7 mouse cellular contexts compared by ENCODE assay signal in the genomic region with DNA sequence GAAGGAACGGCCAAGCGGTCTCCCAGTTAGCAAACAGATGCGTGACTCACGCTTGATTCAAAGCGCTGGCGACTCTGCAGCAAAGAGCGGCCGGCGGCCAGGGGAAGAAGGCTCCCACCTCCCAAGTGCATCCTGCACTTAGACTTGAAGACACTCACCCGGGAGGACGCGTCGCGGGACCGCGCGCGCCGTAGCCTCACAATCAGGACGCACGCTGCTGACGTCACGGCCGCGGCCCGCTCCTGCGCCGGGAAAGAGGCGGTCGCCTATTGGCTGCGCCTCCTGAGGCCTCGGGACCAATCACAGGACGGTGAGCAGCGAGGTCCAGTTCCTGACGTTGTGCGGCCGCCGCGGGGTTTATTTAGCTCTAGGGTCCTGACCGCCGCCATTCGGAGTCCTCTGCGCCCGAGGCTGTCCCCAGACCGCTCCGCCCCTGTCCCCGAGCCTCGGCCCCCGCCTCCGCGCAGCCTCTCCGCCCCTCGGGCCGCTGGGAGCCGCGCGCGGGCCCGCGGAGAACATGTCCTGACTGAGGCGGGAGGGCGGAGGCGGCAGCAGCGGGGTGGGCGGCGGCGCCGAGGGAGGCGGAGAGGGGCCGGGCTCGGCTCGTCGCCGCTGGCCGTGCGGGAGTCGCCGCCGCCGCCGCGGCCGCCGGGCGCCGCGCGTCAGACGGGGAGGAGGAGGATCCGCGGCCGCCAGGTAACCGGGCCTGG. TPM values are rescaled to one million over a fixed set of nuclear protein-coding genes. Genes with fewer than 3 reads are reported as not detected.
DNase-seq lines count a peak whose midpoint lies in the region; ATAC-seq lines count a peak whose summit lies in the region.

A gene (plus strand): TSS at position 293 of the 710 bp plus-strand sequence.

- no peaks in the 10 kb centered on the region for H3K27me3 ChIP-seq in embryonic facial prominence, embryonic 11.5 days (ENCODE audit: control insufficient read depth, insufficient read depth, low read length)
- no peaks in the 10 kb centered on the region for H3K27me3 ChIP-seq in limb, embryonic 10.5 days (ENCODE audit: low read depth, poor library complexity, severe bottlenecking)
- H3K27me3 ChIP-seq in midbrain, embryonic 13.5 days = no peaks in the 10 kb centered on the region

- peak; percentile 100 for ATAC-seq in embryonic facial prominence, embryonic 11.5 days (replicated peaks; ENCODE audit: insufficient number of reproducible peaks, low FRiP score, low TSS enrichment, low read depth)
- ATAC-seq in granulocyte monocyte progenitor cell, adult 5-6 weeks (replicated peaks; ENCODE audit: poor library complexity, severe bottlenecking) = peak; percentile 86
- peak; percentile 100 for ATAC-seq in midbrain, embryonic 13.5 days

- peak within 1 kb of the TSS; percentile 99 for H3K4me3 ChIP-seq in embryonic facial prominence, embryonic 11.5 days (ENCODE audit: low read depth, low read length)
- peak within 1 kb of the TSS; percentile 98 for H3K4me3 ChIP-seq in limb, embryonic 10.5 days
- H3K4me3 ChIP-seq in midbrain, embryonic 13.5 days (replicated peaks) = peak within 1 kb of the TSS; percentile 94

- no peaks in the 10 kb centered on the region for H3K9me3 ChIP-seq in embryonic facial prominence, embryonic 11.5 days (replicated peaks; ENCODE audit: control insufficient read depth, low read length)
- H3K9me3 ChIP-seq in limb, embryonic 10.5 days (replicated peaks) = no peaks in the 10 kb centered on the region
- no peaks in the 10 kb centered on the region for H3K9me3 ChIP-seq in midbrain, embryonic 13.5 days

- no peaks in the 10 kb centered on the region for H3K36me3 ChIP-seq in embryonic facial prominence, embryonic 11.5 days (replicated peaks; ENCODE audit: control insufficient read depth, insufficient read depth, low read depth, low read length)
- H3K36me3 ChIP-seq in limb, embryonic 10.5 days = no peaks in the 10 kb centered on the region
- H3K36me3 ChIP-seq in midbrain, embryonic 13.5 days = no peaks in the 10 kb centered on the region

- peak within 1 kb of the TSS; percentile 93 for H3K27ac ChIP-seq in embryonic facial prominence, embryonic 11.5 days (replicated peaks; ENCODE audit: low read depth, low read length)
- H3K27ac ChIP-seq in limb, embryonic 10.5 days = peak within 1 kb of the TSS; percentile 97
- peak within 1 kb of the TSS; percentile 99 for H3K27ac ChIP-seq in midbrain, embryonic 13.5 days

- DNase-seq in adrenal gland, postnatal 14 days = peak; percentile 99
- DNase-seq in embryonic facial prominence, embryonic 11.5 days (ENCODE audit: low spot score) = peak; percentile 98
- peak; percentile 98 for DNase-seq in kidney, adult 11 months
- peak; percentile 99 for DNase-seq in limb, embryonic 10.5 days (ENCODE audit: low spot score)
- peak; percentile 97 for DNase-seq in spleen, adult 12 weeks (ENCODE audit: low spot score)

- under 1% methylated on average over 67 of the region's 93 CpGs for WGBS in embryonic facial prominence, embryonic 11.5 days
- under 1% methylated on average over 93 of the region's 93 CpGs for WGBS in limb, embryonic 10.5 days
- WGBS in midbrain, embryonic 13.5 days = under 1% methylated on average over 93 of the region's 93 CpGs

- peak within 1 kb of the TSS; percentile 56 for H3K4me2 ChIP-seq in embryonic facial prominence, embryonic 11.5 days (ENCODE audit: low read depth, low read length)
- peak within 1 kb of the TSS; percentile 74 for H3K4me2 ChIP-seq in midbrain, embryonic 13.5 days (replicated peaks)

- peak within 1 kb of the TSS; percentile 94 for H3K9ac ChIP-seq in embryonic facial prominence, embryonic 11.5 days (replicated peaks; ENCODE audit: low read length)
- H3K9ac ChIP-seq in midbrain, embryonic 13.5 days (replicated peaks) = peak within 1 kb of the TSS; percentile 97

- H3K4me1 ChIP-seq in embryonic facial prominence, embryonic 11.5 days (ENCODE audit: control insufficient read depth, insufficient read depth, low read length) = no peaks in the 10 kb centered on the region
- peaks cover 15% of the 10 kb centered on the region for H3K4me1 ChIP-seq in limb, embryonic 10.5 days
- peaks cover 19% of the 10 kb centered on the region for H3K4me1 ChIP-seq in midbrain, embryonic 13.5 days (replicated peaks)

RNA-seq across cellular contexts. Expression of the gene that starts here (rescaled TPM):
- total RNA-seq in adrenal gland, postnatal 14 days (2021) = 30.4 and 33.9 TPM in 2 replicates
- 17.4 and 19.2 TPM in 2 replicates for polyA plus RNA-seq in embryonic facial prominence, embryonic 11.5 days (2014; fragmentation: Nextera tagmentation; extraction: Ambion mirVana)
- total RNA-seq in granulocyte monocyte progenitor cell, adult 5-6 weeks (2014; fragmentation: Nextera tagmentation) = 18.8 and 21.6 TPM in 2 replicates
- total RNA-seq in granulocyte monocyte progenitor cell, adult 5-6 weeks (2017) = 46.8 and 70.1 TPM in 2 replicates
- polyA plus RNA-seq in limb, embryonic 10.5 days (2016; fragmentation: Nextera tagmentation; extraction: Ambion mirVana) = 11.0 and 11.8 TPM in 2 replicates
- polyA plus RNA-seq in midbrain, embryonic 13.5 days (2015; fragmentation: Nextera tagmentation; extraction: Ambion mirVana) = 18.6 and 20.5 TPM in 2 replicates

Comparison
In these comparisons a context has a peak if more than half of its experiments do, and no peak if none do; other contexts are left out.
1. Peak in every context shown above with its lines: DNase-seq, ATAC-seq, H3K4me3 ChIP-seq and H3K27ac ChIP-seq.